In genomic region chr7:107504761-107505712, GRCm38 (mm10) we compare ENCODE assay signal across 14 mouse cellular contexts.
DNase-seq lines count a peak whose midpoint lies in the region; ATAC-seq lines count a peak whose summit lies in the region.
"Had no signal": no experiment of that assay in that cellular context is flagged by ENCODE, and none has a peak within 500 bp of the region (broad histone marks: within the 10 kb centered on the region; RNA-seq: fewer than 3 reads in every experiment).

No protein-coding gene starts in this region.

- H3K4me3 ChIP-seq in forebrain, embryonic 15.5 days: no peak overlapping the region
- H3K4me3 ChIP-seq in forebrain, embryonic 11.5 days (ENCODE audit: low read depth, low read length): no peak overlapping the region
- H3K4me3 ChIP-seq in midbrain, embryonic 13.5 days (replicated peaks): no peak overlapping the region
- no peak overlapping the region for H3K4me3 ChIP-seq in midbrain, embryonic 10.5 days
- no peak overlapping the region for H3K4me3 ChIP-seq in embryonic facial prominence, embryonic 14.5 days (ENCODE audit: low read depth, low read length)
- no peak overlapping the region for H3K4me3 ChIP-seq in midbrain, embryonic 16.5 days (ENCODE audit: low read depth, low read length)
- H3K4me3 ChIP-seq: heart, embryonic 15.5 days had no signal

- H3K9me3 ChIP-seq in forebrain, embryonic 15.5 days: no peaks in the 10 kb centered on the region
- H3K9me3 ChIP-seq in forebrain, embryonic 11.5 days (ENCODE audit: control insufficient read depth, low read length): no peaks in the 10 kb centered on the region
- no peaks in the 10 kb centered on the region for H3K9me3 ChIP-seq in midbrain, embryonic 13.5 days
- H3K9me3 ChIP-seq in midbrain, embryonic 10.5 days (replicated peaks): no peaks in the 10 kb centered on the region
- H3K9me3 ChIP-seq in embryonic facial prominence, embryonic 14.5 days (ENCODE audit: control insufficient read depth, low read length): no peaks in the 10 kb centered on the region
- H3K9me3 ChIP-seq in midbrain, embryonic 16.5 days (replicated peaks; ENCODE audit: control insufficient read depth, low read length, poor library complexity, severe bottlenecking): no peaks in the 10 kb centered on the region
- H3K9me3 ChIP-seq: heart, embryonic 15.5 days had no signal

- H3K4me1 ChIP-seq in forebrain, embryonic 15.5 days: peaks cover 14% of the 10 kb centered on the region
- no peaks in the 10 kb centered on the region for H3K4me1 ChIP-seq in forebrain, embryonic 11.5 days (replicated peaks; ENCODE audit: control insufficient read depth, insufficient read depth, low read length)
- peaks cover 18% of the 10 kb centered on the region for H3K4me1 ChIP-seq in midbrain, embryonic 13.5 days (replicated peaks)
- H3K4me1 ChIP-seq in midbrain, embryonic 10.5 days: no peaks in the 10 kb centered on the region
- H3K4me1 ChIP-seq in embryonic facial prominence, embryonic 14.5 days (ENCODE audit: control insufficient read depth, insufficient read depth, low read length): no peaks in the 10 kb centered on the region
- peaks cover 3% of the 10 kb centered on the region; the same call in 1 of the 2 replicates for H3K4me1 ChIP-seq in midbrain, embryonic 16.5 days (ENCODE audit: control insufficient read depth, insufficient read depth, low read length)
- H3K4me1 ChIP-seq: heart, embryonic 15.5 days had no signal

- no peak overlapping the region for H3K9ac ChIP-seq in forebrain, embryonic 15.5 days (replicated peaks)
- H3K9ac ChIP-seq in forebrain, embryonic 11.5 days (ENCODE audit: low read length): no peak overlapping the region
- H3K9ac ChIP-seq in midbrain, embryonic 13.5 days (replicated peaks): no peak overlapping the region
- no peak overlapping the region for H3K9ac ChIP-seq in embryonic facial prominence, embryonic 14.5 days (ENCODE audit: low read depth, low read length)
- H3K9ac ChIP-seq in midbrain, embryonic 16.5 days (ENCODE audit: low read depth, low read length): no peak overlapping the region
- H3K9ac ChIP-seq: heart, embryonic 15.5 days; liver, embryonic 14.5 days had no signal

- DNase-seq in forebrain, embryonic 11.5 days (ENCODE audit: low spot score): no peak
- DNase-seq in midbrain, embryonic 10.5 days (ENCODE audit: low spot score): no peak
- DNase-seq in embryonic facial prominence, embryonic 14.5 days (ENCODE audit: low spot score): peak; percentile 12
- no peak for DNase-seq in spleen, adult 18-20 months
- DNase-seq: cerebellum, adult 18-20 months; kidney, postnatal 10 days; lung, postnatal 14 days; thymus, adult 18-20 months had no signal

- H3K27me3 ChIP-seq in forebrain, embryonic 15.5 days: no peaks in the 10 kb centered on the region
- no peaks in the 10 kb centered on the region for H3K27me3 ChIP-seq in forebrain, embryonic 11.5 days (ENCODE audit: control insufficient read depth, insufficient read depth, low read length)
- no peaks in the 10 kb centered on the region for H3K27me3 ChIP-seq in midbrain, embryonic 13.5 days
- no peaks in the 10 kb centered on the region for H3K27me3 ChIP-seq in midbrain, embryonic 10.5 days (ENCODE audit: low read depth, poor library complexity, severe bottlenecking)
- no peaks in the 10 kb centered on the region for H3K27me3 ChIP-seq in embryonic facial prominence, embryonic 14.5 days (replicated peaks; ENCODE audit: control insufficient read depth, insufficient read depth, low read length)
- no peaks in the 10 kb centered on the region for H3K27me3 ChIP-seq in midbrain, embryonic 16.5 days (ENCODE audit: control insufficient read depth, insufficient read depth, low read depth, low read length)
- H3K27me3 ChIP-seq: heart, embryonic 15.5 days had no signal

- H3K4me2 ChIP-seq in forebrain, embryonic 15.5 days (replicated peaks): no peak overlapping the region
- no peak overlapping the region for H3K4me2 ChIP-seq in forebrain, embryonic 11.5 days (ENCODE audit: low read depth, low read length, severe bottlenecking)
- no peak overlapping the region for H3K4me2 ChIP-seq in midbrain, embryonic 13.5 days (replicated peaks)
- no peak overlapping the region for H3K4me2 ChIP-seq in embryonic facial prominence, embryonic 14.5 days (ENCODE audit: low read depth, low read length)
- H3K4me2 ChIP-seq in midbrain, embryonic 16.5 days (ENCODE audit: low read length): no peak overlapping the region
- H3K4me2 ChIP-seq: heart, embryonic 15.5 days had no signal

- ATAC-seq in forebrain, embryonic 15.5 days (replicated peaks): peak; percentile 60
- ATAC-seq in forebrain, embryonic 11.5 days (replicated peaks; ENCODE audit: low FRiP score): no peak
- ATAC-seq in midbrain, embryonic 13.5 days: peak; percentile 69
- ATAC-seq in embryonic facial prominence, embryonic 14.5 days (ENCODE audit: low read depth): no peak
- peak; percentile 57 for ATAC-seq in midbrain, embryonic 16.5 days

- 0 out of 2 replicates have a peak overlapping the region, but pooled peaks have one; percentile 48 for H3K27ac ChIP-seq in forebrain, embryonic 15.5 days (replicated peaks)
- no peak overlapping the region for H3K27ac ChIP-seq in forebrain, embryonic 11.5 days (ENCODE audit: low read depth, low read length)
- H3K27ac ChIP-seq in midbrain, embryonic 13.5 days: peak overlapping the region; percentile 67
- no peak overlapping the region for H3K27ac ChIP-seq in midbrain, embryonic 10.5 days (replicated peaks)
- no peak overlapping the region for H3K27ac ChIP-seq in embryonic facial prominence, embryonic 14.5 days (replicated peaks; ENCODE audit: low read depth, low read length)
- H3K27ac ChIP-seq in midbrain, embryonic 16.5 days (ENCODE audit: low read length): peak overlapping the region; percentile 47; the same call in 1 of the 2 replicates
- H3K27ac ChIP-seq: heart, embryonic 15.5 days; liver, embryonic 14.5 days had no signal

- WGBS in forebrain, embryonic 15.5 days: 43% methylated on average over 5 of the region's 5 CpGs
- 75% methylated on average over 5 of the region's 5 CpGs for WGBS in forebrain, embryonic 11.5 days
- WGBS in midbrain, embryonic 13.5 days: 48% methylated on average over 5 of the region's 5 CpGs
- 73% methylated on average over 5 of the region's 5 CpGs for WGBS in midbrain, embryonic 10.5 days
- 59% methylated on average over 5 of the region's 5 CpGs for WGBS in embryonic facial prominence, embryonic 14.5 days
- 47% methylated on average over 5 of the region's 5 CpGs for WGBS in midbrain, embryonic 16.5 days

- no peaks in the 10 kb centered on the region for H3K36me3 ChIP-seq in forebrain, embryonic 15.5 days
- H3K36me3 ChIP-seq in forebrain, embryonic 11.5 days (ENCODE audit: control insufficient read depth, insufficient read depth, low read length): no peaks in the 10 kb centered on the region
- no peaks in the 10 kb centered on the region for H3K36me3 ChIP-seq in midbrain, embryonic 13.5 days
- H3K36me3 ChIP-seq in midbrain, embryonic 10.5 days: no peaks in the 10 kb centered on the region
- no peaks in the 10 kb centered on the region for H3K36me3 ChIP-seq in embryonic facial prominence, embryonic 14.5 days (ENCODE audit: control insufficient read depth, insufficient read depth, low read length)
- H3K36me3 ChIP-seq in midbrain, embryonic 16.5 days (ENCODE audit: control insufficient read depth, insufficient read depth, low read length): no peaks in the 10 kb centered on the region
- H3K36me3 ChIP-seq: G1E; heart, embryonic 15.5 days had no signal

Comparison
In these comparisons a context has a peak if more than half of its experiments do, and no peak if none do; other contexts are left out.
1. ATAC-seq: peak in forebrain, embryonic 15.5 days (single experiment), midbrain, embryonic 13.5 days (single experiment) and midbrain, embryonic 16.5 days (single experiment); none in forebrain, embryonic 11.5 days (single experiment) and embryonic facial prominence, embryonic 14.5 days (single experiment).
2. H3K27ac ChIP-seq: peak in forebrain, embryonic 15.5 days (single experiment), midbrain, embryonic 13.5 days (single experiment) and midbrain, embryonic 16.5 days (single experiment); none in forebrain, embryonic 11.5 days (single experiment), midbrain, embryonic 10.5 days (single experiment) and embryonic facial prominence, embryonic 14.5 days (single experiment).